Mouse (Mus musculus) lung, postnatal 0 days (tissue): ENCODE measurements at regions not wholly inside any gene's neighbourhood (a gene's known extent, or its start where the extent isn't known, plus 50 kb on each side); places are given as distances from the start of the nearest gene placed in this dataset.

Experiments used
- CTCF ChIP-seq: IDR thresholded peaks from 2 replicates; pipeline ENCODE4 v1.5.1; 2016; ENCODE audit warnings: antibody characterized with exemption, mild to moderate bottlenecking
- EP300 ChIP-seq: IDR thresholded peaks from 2 replicates; pipeline ENCODE4 v1.6.1; 2016; ENCODE audit warnings: antibody characterized with exemption, mild to moderate bottlenecking, control low read depth

DNA sequence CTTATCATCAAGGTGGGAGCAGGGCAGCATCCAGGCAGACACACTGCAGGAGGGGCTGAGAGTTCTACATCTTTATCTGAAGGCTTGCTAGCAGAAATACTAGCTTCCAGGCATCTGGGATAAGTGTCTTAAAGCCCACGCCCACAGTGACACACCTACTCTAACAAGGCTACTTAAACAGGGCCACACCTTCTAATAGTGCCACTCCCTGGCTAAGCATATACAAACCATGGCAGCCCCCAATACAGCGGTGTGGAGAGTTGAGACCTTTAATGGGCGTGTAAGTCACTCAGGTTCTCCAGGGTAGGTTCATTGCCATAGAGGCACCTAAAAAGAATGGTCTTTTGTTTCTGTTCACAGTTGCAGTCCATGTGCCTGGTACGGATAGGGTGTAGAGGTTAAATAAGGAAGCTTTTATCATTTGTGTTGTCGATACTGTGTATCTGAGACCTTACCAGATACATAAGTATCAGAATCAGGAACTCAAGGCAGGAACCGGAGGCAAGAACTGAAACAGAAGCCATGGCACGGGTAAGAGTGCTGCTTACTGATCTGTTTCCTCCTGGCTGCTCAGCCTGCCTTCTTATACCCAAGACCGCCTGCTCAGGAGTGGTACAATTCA, 69.0 kb upstream of the Atrnl1 start:
- no peak for TF ChIP-seq CTCF
- TF ChIP-seq EP300, result no peak
